Mouse (Mus musculus) E14TG2a.4 (cell line): Measurements from ENCODE around the gene Chrm3.
"Not testable (repeated sequence)": the region's sequence is repeated elsewhere in the genome, so short reads cannot be mapped to it uniquely, and the experiment has no call there.

Experiments used
- H3K27me3 ChIP-seq: 2 replicates; pipeline ENCODE4 v1.6.1; 2014; ENCODE audit warnings: low read length, control low read depth; ENCODE audit not compliant: insufficient read depth
- H3K36me3 ChIP-seq: 2 replicates; pipeline ENCODE4 v1.6.1; 2014; ENCODE audit warnings: low read length, control low read depth; ENCODE audit not compliant: insufficient read depth
- H3K4me1 ChIP-seq: replicated peaks from 2 replicates; pipeline ENCODE4 v1.6.1; 2014; ENCODE audit warnings: low read depth, low read length, control low read depth
- H3K4me3 ChIP-seq: replicated peaks from 2 replicates; pipeline ENCODE4 v1.5.1; 2014; ENCODE audit warnings: mild to moderate bottlenecking, low read length
- H3K9me3 ChIP-seq: 2 replicates; pipeline ENCODE4 v1.6.1; 2014; ENCODE audit warnings: low read length, control low read depth
- CTCF ChIP-seq: conservative IDR thresholded peaks from 2 replicates; pipeline ENCODE4 v1.5.1; 2014; ENCODE audit warnings: low read length
- NANOG ChIP-seq: IDR thresholded peaks from 2 replicates; pipeline ENCODE4 v1.6.1; 2014; ENCODE audit warnings: borderline replicate concordance, low read length, mixed read lengths
- POU5F1 ChIP-seq: IDR thresholded peaks from 2 replicates; pipeline ENCODE4 v1.6.1; 2014; ENCODE audit warnings: low read length, borderline replicate concordance

Chrm3 gene

GRCm38 (mm10) chr13:9881930-9882329, 478.7 kb downstream of the Chrm3 start:
- no peaks in the 10 kb centered on the region for H3K36me3 ChIP-seq
- H3K27me3 ChIP-seq = no peaks in the 10 kb centered on the region
- H3K4me1 ChIP-seq = 0 out of 2 replicates have a peak, but pooled peaks cover 10% of the 10 kb centered on the region
- H3K9me3 ChIP-seq = peaks cover 40% of the 10 kb centered on the region
- TF ChIP-seq NANOG (no peak), POU5F1 (no peak), CTCF (no peak)
- no peak overlapping the region for H3K4me3 ChIP-seq

- Histone ChIP-seq H3K4me3 (no peak overlapping the region), H3K27me3 (no peaks in the 10 kb centered on the region), H3K9me3 (peaks cover 28% of the 10 kb centered on the region), H3K36me3 (no peaks in the 10 kb centered on the region), H3K4me1 (0 out of 2 replicates have a peak, but pooled peaks cover 10% of the 10 kb centered on the region)
- TF ChIP-seq POU5F1 (no peak), CTCF (no peak), NANOG (no peak)
These were observed 480.2 kb downstream of the Chrm3 start for GRCm38 (mm10) chr13:9880401-9880800.

- Histone ChIP-seq H3K27me3 (no peaks in the 10 kb centered on the region), H3K4me3 (no peak overlapping the region), H3K9me3 (peaks cover 18% of the 10 kb centered on the region), H3K36me3 (no peaks in the 10 kb centered on the region), H3K4me1 (0 out of 2 replicates have a peak, but pooled peaks cover 7% of the 10 kb centered on the region)
- no peak for TF ChIP-seq NANOG
- TF ChIP-seq POU5F1 = no peak
- no peak for TF ChIP-seq CTCF
These were observed 482.0 kb downstream of the Chrm3 start for GRCm38 (mm10) chr13:9878596-9879010.

- Histone ChIP-seq H3K9me3 (peaks cover 14% of the 10 kb centered on the region), H3K4me3 (no peak overlapping the region), H3K4me1 (no peaks in the 10 kb centered on the region), H3K27me3 (no peaks in the 10 kb centered on the region), H3K36me3 (no peaks in the 10 kb centered on the region)
- TF ChIP-seq CTCF (no peak), POU5F1 (no peak), NANOG (no peak)
These were observed 487.3 kb downstream of the Chrm3 start for GRCm38 (mm10) chr13:9873377-9873776.

GRCm38 (mm10) chr13:9866161-9866560, 494.5 kb downstream of the Chrm3 start:
- Histone ChIP-seq H3K36me3 (no peaks in the 10 kb centered on the region), H3K27me3 (no peaks in the 10 kb centered on the region), H3K9me3 (peaks cover 57% of the 10 kb centered on the region), H3K4me1 (no peaks in the 10 kb centered on the region), H3K4me3 (no peak overlapping the region)
- no peak for TF ChIP-seq POU5F1
- no peak for TF ChIP-seq CTCF
- TF ChIP-seq NANOG = no peak

- no peak overlapping the region for H3K4me3 ChIP-seq
- TF ChIP-seq POU5F1 = no peak
- TF ChIP-seq NANOG = no peak
- no peak for TF ChIP-seq CTCF
- H3K4me1 ChIP-seq = no peaks in the 10 kb centered on the region
- H3K9me3 ChIP-seq = peaks cover 18% of the 10 kb centered on the region; the same call in 1 of the 2 replicates
- no peaks in the 10 kb centered on the region for H3K36me3 ChIP-seq
- H3K27me3 ChIP-seq = peaks cover 2% of the 10 kb centered on the region; the same call in 1 of the 2 replicates
These were observed 513.1 kb downstream of the Chrm3 start for GRCm38 (mm10) chr13:9847515-9847914.

- Histone ChIP-seq H3K4me3 (no peak overlapping the region), H3K4me1 (no peaks in the 10 kb centered on the region), H3K36me3 (no peaks in the 10 kb centered on the region), H3K9me3 (peaks cover 21% of the 10 kb centered on the region; the same call in 1 of the 2 replicates), H3K27me3 (peaks cover 2% of the 10 kb centered on the region; the same call in 1 of the 2 replicates)
- TF ChIP-seq CTCF (peak; percentile 100), POU5F1 (no peak)
These were observed 513.9 kb downstream of the Chrm3 start for GRCm38 (mm10) chr13:9846543-9847434.

- H3K36me3 ChIP-seq, H3K27me3 ChIP-seq, H3K4me1 ChIP-seq, H3K9me3 ChIP-seq, H3K4me3 ChIP-seq: not testable (repeated sequence)
These were observed 526.4 kb downstream of the Chrm3 start for GRCm38 (mm10) chr13:9834146-9834679.
